Mouse (Mus musculus): ENCODE results near the gene Vwa5b2. TPM values are rescaled to one million over a fixed set of nuclear protein-coding genes. Genes with fewer than 3 reads are reported as not detected.

The Vwa5b2 gene
- polyA plus RNA-seq, 2 experiments = 0.18 to 0.23 TPM

GRCm38 (mm10) chr16:20548096-20548948, 40.9 kb upstream of the Vwa5b2 start, which contains the start of gene Abcf3:
Gene Abcf3, plus strand, starts transcription at chr16:20548577.
- DNase-seq (ENCODE audit: low read depth in 3 of 3, low spot score in 3 of 3) (peak; percentile 99 to 100 (median 99)), ATAC-seq (ENCODE audit: insufficient read depth) (peak; percentile 97)
- H3K36me3 ChIP-seq (replicated peaks; ENCODE audit: control insufficient read depth, insufficient read depth, low read depth) = peaks cover 38% of the 10 kb centered on the region
- peak within 1 kb of the TSS; percentile 96 for H3K4me2 ChIP-seq (ENCODE audit: low read depth)
- peaks cover 11 to 15% of the 10 kb centered on the region in 2 experiments for H3K4me1 ChIP-seq (replicated peaks; ENCODE audit: control insufficient read depth in 2 of 2, insufficient read depth in 2 of 2, low read length in 1 of 2)
- H3K27ac ChIP-seq = peak within 1 kb of the TSS; percentile 74
- peak within 1 kb of the TSS; percentile 89 for H3K9ac ChIP-seq (replicated peaks)
- under 1% methylated on average over 56 of the region's 56 CpGs for WGBS (ENCODE audit: insufficient replicate concordance)
- H3K9me3 ChIP-seq (ENCODE audit: control insufficient read depth, low read length) = no peaks in the 10 kb centered on the region
- no peaks in the 10 kb centered on the region for H3K27me3 ChIP-seq (ENCODE audit: control insufficient read depth, insufficient read depth, low read length)
- H3K4me3 ChIP-seq (ENCODE audit: insufficient read depth in 1 of 2, low read depth in 2 of 2, low read length in 2 of 2) = peak within 1 kb of the TSS; percentile 90 to 93
- TF ChIP-seq CTCF (IDR thresholded peaks at IDR 0.05; ENCODE audit: low read depth) (no peak; the same call in 1 of the 2 replicates), EP300 (IDR thresholded peaks at IDR 0.05; ENCODE audit: low read depth) (no peak)

GRCm38 (mm10) chr16:20549161-20549560, 40.1 kb upstream of the Vwa5b2 start:
- 45% methylated on average over 9 of the region's 9 CpGs for WGBS (ENCODE audit: insufficient replicate concordance)
- TF ChIP-seq CTCF (IDR thresholded peaks at IDR 0.05; ENCODE audit: low read depth) (no peak), EP300 (IDR thresholded peaks at IDR 0.05; ENCODE audit: low read depth) (no peak)

GRCm38 (mm10) chr16:20551691-20552090, 37.6 kb upstream of the Vwa5b2 start:
- no peak for DNase-seq (ENCODE audit: low read depth in 3 of 3, low spot score in 3 of 3)
- Histone ChIP-seq H3K9me3 (ENCODE audit: control insufficient read depth, low read length) (no peaks in the 10 kb centered on the region), H3K4me3 (ENCODE audit: insufficient read depth in 1 of 2, low read depth in 2 of 2, low read length in 2 of 2) (no peak overlapping the region), H3K4me1 (replicated peaks; ENCODE audit: control insufficient read depth in 2 of 2, insufficient read depth in 2 of 2, low read length in 1 of 2) (peaks cover 11 to 15% of the 10 kb centered on the region in 2 experiments), H3K27me3 (ENCODE audit: control insufficient read depth, insufficient read depth, low read length) (no peaks in the 10 kb centered on the region), H3K9ac (replicated peaks) (no peak overlapping the region), H3K4me2 (ENCODE audit: low read depth) (no peak overlapping the region), H3K36me3 (replicated peaks; ENCODE audit: control insufficient read depth, insufficient read depth, low read depth) (peaks cover 28% of the 10 kb centered on the region), H3K27ac (no peak overlapping the region)
- WGBS (ENCODE audit: insufficient replicate concordance) = 84% methylated on average over 5 of the region's 5 CpGs
- TF ChIP-seq EP300 (IDR thresholded peaks at IDR 0.05; ENCODE audit: low read depth) (no peak), CTCF (IDR thresholded peaks at IDR 0.05; ENCODE audit: low read depth) (no peak)
- ATAC-seq (ENCODE audit: insufficient read depth) = no peak

More at GRCm38 (mm10) chr16:20549161-20549560, 40.1 kb upstream of the Vwa5b2 start:
- H3K27me3 ChIP-seq (ENCODE audit: control insufficient read depth, insufficient read depth, low read length) = no peaks in the 10 kb centered on the region
- peak overlapping the region; percentile 90 to 93 for H3K4me3 ChIP-seq (ENCODE audit: insufficient read depth in 1 of 2, low read depth in 2 of 2, low read length in 2 of 2)
- peaks cover 33% of the 10 kb centered on the region for H3K36me3 ChIP-seq (replicated peaks; ENCODE audit: control insufficient read depth, insufficient read depth, low read depth)
- peak overlapping the region; percentile 89 for H3K9ac ChIP-seq (replicated peaks)
- peak overlapping the region; percentile 96 for H3K4me2 ChIP-seq (ENCODE audit: low read depth)
- peaks cover 11 to 15% of the 10 kb centered on the region in 2 experiments for H3K4me1 ChIP-seq (replicated peaks; ENCODE audit: control insufficient read depth in 2 of 2, insufficient read depth in 2 of 2, low read length in 1 of 2)
- H3K27ac ChIP-seq = no peak overlapping the region
- DNase-seq (ENCODE audit: low read depth in 3 of 3, low spot score in 3 of 3) = no peak
- no peak for ATAC-seq (ENCODE audit: insufficient read depth)
- no peaks in the 10 kb centered on the region for H3K9me3 ChIP-seq (ENCODE audit: control insufficient read depth, low read length)

- Histone ChIP-seq H3K4me3 (ENCODE audit: insufficient read depth in 1 of 2, low read depth in 2 of 2, low read length in 2 of 2) (no peak overlapping the region), H3K27ac (no peak overlapping the region), H3K4me2 (ENCODE audit: low read depth) (no peak overlapping the region), H3K4me1 (replicated peaks; ENCODE audit: control insufficient read depth in 2 of 2, insufficient read depth in 2 of 2, low read length in 1 of 2) (peaks cover 9 to 11% of the 10 kb centered on the region in 2 experiments), H3K27me3 (ENCODE audit: control insufficient read depth, insufficient read depth, low read length) (no peaks in the 10 kb centered on the region), H3K36me3 (replicated peaks; ENCODE audit: control insufficient read depth, insufficient read depth, low read depth) (peaks cover 28% of the 10 kb centered on the region), H3K9me3 (ENCODE audit: control insufficient read depth, low read length) (no peaks in the 10 kb centered on the region), H3K9ac (replicated peaks) (no peak overlapping the region)
- 85% methylated on average over 1 of the region's 1 CpGs for WGBS (ENCODE audit: insufficient replicate concordance)
- ATAC-seq (ENCODE audit: insufficient read depth) (no peak), DNase-seq (ENCODE audit: low read depth in 3 of 3, low spot score in 3 of 3) (no peak)
- TF ChIP-seq CTCF (IDR thresholded peaks at IDR 0.05; ENCODE audit: low read depth) = no peak
- no peak for TF ChIP-seq EP300 (IDR thresholded peaks at IDR 0.05; ENCODE audit: low read depth)
These were observed 36.7 kb upstream of the Vwa5b2 start for GRCm38 (mm10) chr16:20552594-20552993.

- H3K27me3 ChIP-seq (ENCODE audit: control insufficient read depth, insufficient read depth, low read length) = no peaks in the 10 kb centered on the region
- no peak overlapping the region for H3K4me3 ChIP-seq (ENCODE audit: insufficient read depth in 1 of 2, low read depth in 2 of 2, low read length in 2 of 2)
- H3K4me1 ChIP-seq (replicated peaks; ENCODE audit: control insufficient read depth in 2 of 2, insufficient read depth in 2 of 2, low read length in 1 of 2) = no peaks in the 10 kb centered on the region
- ATAC-seq (ENCODE audit: insufficient read depth) (no peak), DNase-seq (ENCODE audit: low read depth in 3 of 3, low spot score in 3 of 3) (no peak)
- no peak for TF ChIP-seq EP300 (IDR thresholded peaks at IDR 0.05; ENCODE audit: low read depth)
- TF ChIP-seq CTCF (IDR thresholded peaks at IDR 0.05; ENCODE audit: low read depth) = no peak
- no peak overlapping the region for H3K27ac ChIP-seq
- WGBS (ENCODE audit: insufficient replicate concordance) = 70% methylated on average over 6 of the region's 6 CpGs
- no peak overlapping the region for H3K9ac ChIP-seq (replicated peaks)
- H3K9me3 ChIP-seq (ENCODE audit: control insufficient read depth, low read length) = no peaks in the 10 kb centered on the region
- no peak overlapping the region for H3K4me2 ChIP-seq (ENCODE audit: low read depth)
- peaks cover 41% of the 10 kb centered on the region for H3K36me3 ChIP-seq (replicated peaks; ENCODE audit: control insufficient read depth, insufficient read depth, low read depth)
These were observed 34.3 kb upstream of the Vwa5b2 start for GRCm38 (mm10) chr16:20555000-20555399.

All from liver, embryonic 14.5 days (tissue).